Mouse (Mus musculus) embryonic fibroblast, embryonic 13.5 days (primary cell): ENCODE results near the gene Pdx1. TPM values are rescaled to one million over a fixed set of nuclear protein-coding genes. Genes with fewer than 3 reads are reported as not detected.

Experiments
- H3K27ac ChIP-seq: 2 replicates; pipeline ENCODE4 v1.5.1; 2012; ENCODE audit warnings: low read length, control low read depth, inconsistent platforms; ENCODE audit not compliant: insufficient read depth
- H3K4me1 ChIP-seq: 2 replicates; pipeline ENCODE4 v1.6.1; 2011; ENCODE audit warnings: low read length; ENCODE audit not compliant: control insufficient read depth, insufficient read depth
- H3K4me3 ChIP-seq: 2 replicates; pipeline ENCODE4 v1.5.1; 2011; ENCODE audit warnings: mild to moderate bottlenecking, control low read depth, low read length; ENCODE audit not compliant: insufficient read depth
- CTCF ChIP-seq: IDR thresholded peaks from 2 replicates; pipeline ENCODE4 v1.5.1; 2011; ENCODE audit warnings: mild to moderate bottlenecking, control low read depth, low read length, moderate library complexity, borderline replicate concordance; ENCODE audit not compliant: insufficient read depth
- POLR2A ChIP-seq: IDR thresholded peaks from 2 replicates; pipeline ENCODE4 v1.6.1; 2011; ENCODE audit warnings: low read depth, mild to moderate bottlenecking, control low read depth, low read length, moderate library complexity
- polyA plus RNA-seq: library from polyadenylated mRNA; stranded (reverse); fragments of >200 nt; gene quantifications from 2 replicates; pipeline ENCODE4 v1.2.4, GENCODE M21; 2011; ENCODE audit warnings: low read depth; ENCODE audit not compliant: missing spikeins, insufficient read length

Gene Pdx1
- polyA plus RNA-seq, 1 experiment = not detected

GRCm38 (mm10) chr5:147284365-147284764 is 14.6 kb downstream of the Pdx1 start:
- H3K4me1 ChIP-seq = no peaks in the 10 kb centered on the region
- no peak overlapping the region for H3K27ac ChIP-seq
- H3K4me3 ChIP-seq = no peak overlapping the region
- TF ChIP-seq POLR2A (no peak), CTCF (no peak)

GRCm38 (mm10) chr5:147291764-147292505 is 22.2 kb downstream of the Pdx1 start:
- H3K4me1 ChIP-seq = peaks cover 5% of the 10 kb centered on the region; the same call in 1 of the 2 replicates
- TF ChIP-seq POLR2A (no peak), CTCF (no peak)
- 0 out of 2 replicates have a peak overlapping the region, but pooled peaks have one; percentile 28 for H3K27ac ChIP-seq
- no peak overlapping the region for H3K4me3 ChIP-seq

GRCm38 (mm10) chr5:147292506-147293120 is 22.9 kb downstream of the Pdx1 start:
- no peak for TF ChIP-seq CTCF
- no peak for TF ChIP-seq POLR2A
- Histone ChIP-seq H3K27ac (0 out of 2 replicates have a peak overlapping the region, but pooled peaks have one; percentile 28), H3K4me3 (no peak overlapping the region), H3K4me1 (peaks cover 5% of the 10 kb centered on the region; the same call in 1 of the 2 replicates)

- Histone ChIP-seq H3K4me1 (peaks cover 5% of the 10 kb centered on the region; the same call in 1 of the 2 replicates), H3K27ac (no peak overlapping the region), H3K4me3 (no peak overlapping the region)
- TF ChIP-seq CTCF (peak; percentile 78), POLR2A (no peak)
Observed at GRCm38 (mm10) chr5:147293127-147293910, 23.6 kb downstream of the Pdx1 start.

- H3K4me3 ChIP-seq = no peak overlapping the region
- TF ChIP-seq CTCF (peak; percentile 13; the same call in 1 of the 2 replicates), POLR2A (no peak)
- no peak overlapping the region for H3K27ac ChIP-seq
- peaks cover 5% of the 10 kb centered on the region; the same call in 1 of the 2 replicates for H3K4me1 ChIP-seq
Observed at GRCm38 (mm10) chr5:147294121-147294520, 24.4 kb downstream of the Pdx1 start.

GRCm38 (mm10) chr5:147297249-147297648 is 27.5 kb downstream of the Pdx1 start:
- H3K27ac ChIP-seq = no peak overlapping the region
- peaks cover 5% of the 10 kb centered on the region; the same call in 1 of the 2 replicates for H3K4me1 ChIP-seq
- H3K4me3 ChIP-seq = no peak overlapping the region
- no peak for TF ChIP-seq CTCF
- TF ChIP-seq POLR2A = no peak

- H3K27ac ChIP-seq = no peak overlapping the region
- TF ChIP-seq POLR2A (no peak), CTCF (peak; percentile 68)
- H3K4me1 ChIP-seq = no peaks in the 10 kb centered on the region
- H3K4me3 ChIP-seq = no peak overlapping the region
Observed at GRCm38 (mm10) chr5:147299255-147300000, 29.7 kb downstream of the Pdx1 start.

- no peak overlapping the region for H3K4me3 ChIP-seq
Observed at GRCm38 (mm10) chr5:147300001-147300363, 30.2 kb downstream of the Pdx1 start.

More at GRCm38 (mm10) chr5:147300001-147300363, 30.2 kb downstream of the Pdx1 start:
- no peak for TF ChIP-seq POLR2A
- TF ChIP-seq CTCF = no peak
- no peak overlapping the region for H3K27ac ChIP-seq
- H3K4me1 ChIP-seq = no peaks in the 10 kb centered on the region
